8 mouse cellular contexts compared by ENCODE assay signal in the genomic region with DNA sequence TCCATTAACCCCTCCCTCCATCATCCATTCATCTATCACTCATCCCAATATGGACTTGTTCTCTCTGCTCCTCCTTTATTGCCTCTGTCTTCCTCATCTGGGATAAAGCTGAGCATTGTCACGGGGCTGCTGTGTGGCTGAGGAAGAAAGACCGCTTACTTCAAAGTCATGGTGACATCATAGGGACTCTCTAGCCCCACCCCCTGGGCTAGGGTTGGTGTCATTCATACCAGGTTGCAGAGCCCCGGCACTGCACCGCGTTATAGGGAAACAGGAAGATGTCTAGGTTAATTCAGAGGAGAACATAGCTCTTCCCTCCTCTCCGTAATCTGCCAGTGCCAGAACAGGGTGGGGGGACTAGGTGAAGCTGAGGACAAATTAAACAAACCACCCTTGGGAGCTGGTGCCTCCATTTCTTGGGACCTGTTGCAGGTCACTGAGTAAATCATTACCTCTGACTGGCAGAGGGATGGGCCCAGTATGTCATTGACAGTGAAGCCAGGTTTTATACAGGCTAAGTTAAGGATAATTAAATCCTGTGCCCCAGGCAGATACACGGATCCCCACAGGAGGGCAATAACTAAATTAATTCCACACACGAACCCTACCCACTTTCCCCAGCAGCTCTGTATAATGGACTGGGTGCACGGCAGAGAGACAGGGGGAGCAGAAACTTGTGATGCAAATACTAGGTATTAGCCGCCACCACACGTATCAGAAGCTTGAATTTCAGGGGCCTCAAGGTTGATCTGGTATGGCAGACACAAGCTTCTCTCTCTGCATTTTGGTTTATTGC. TPM values are rescaled to one million over a fixed set of nuclear protein-coding genes. Genes with fewer than 3 reads are reported as not detected.
A peak's percentile ranks its signal among the peaks of the same experiment; 100 is the strongest.
DNase-seq lines count a peak whose midpoint lies in the region; ATAC-seq and TF ChIP-seq lines count a peak whose summit lies in the region.

No protein-coding gene starts in this region.

- no peaks in the 10 kb centered on the region for H3K27me3 ChIP-seq in forebrain, postnatal 0 days (ENCODE audit: insufficient read depth, low read length)
- no peaks in the 10 kb centered on the region for H3K27me3 ChIP-seq in midbrain, embryonic 14.5 days (ENCODE audit: control insufficient read depth, insufficient read depth, low read length)

- H3K4me1 ChIP-seq in forebrain, postnatal 0 days (ENCODE audit: insufficient read depth) = peaks cover 39% of the 10 kb centered on the region
- H3K4me1 ChIP-seq in midbrain, embryonic 14.5 days (ENCODE audit: control insufficient read depth, insufficient read depth, low read length) = peaks cover 48% of the 10 kb centered on the region

- ATAC-seq in CD4-positive, CD25-positive, alpha-beta regulatory T cell, adult 4 months = peak; percentile 83
- ATAC-seq in forebrain, postnatal 0 days = peak; percentile 6; the same call in 1 of the 2 replicates
- peak; percentile 46 for ATAC-seq in midbrain, embryonic 14.5 days (ENCODE audit: low FRiP score, low TSS enrichment)

- WGBS in forebrain, postnatal 0 days = 13% methylated on average over 11 of the region's 11 CpGs
- WGBS in midbrain, embryonic 14.5 days = 7% methylated on average over 11 of the region's 11 CpGs

- no peaks in the 10 kb centered on the region for H3K9me3 ChIP-seq in forebrain, postnatal 0 days (ENCODE audit: low read length)
- H3K9me3 ChIP-seq in midbrain, embryonic 14.5 days (ENCODE audit: control insufficient read depth, low read length) = no peaks in the 10 kb centered on the region

- peak overlapping the region; percentile 6; the same call in 1 of the 2 replicates for H3K4me2 ChIP-seq in forebrain, postnatal 0 days (ENCODE audit: low read depth)
- H3K4me2 ChIP-seq in midbrain, embryonic 14.5 days (ENCODE audit: low read length) = peak overlapping the region; percentile 32; the same call in 1 of the 2 replicates

- peak overlapping the region; percentile 92 for H3K27ac ChIP-seq in forebrain, postnatal 0 days (ENCODE audit: low read depth, low read length)
- peak overlapping the region; percentile 96 for H3K27ac ChIP-seq in midbrain, embryonic 14.5 days (replicated peaks; ENCODE audit: low read depth, low read length)

- no peak overlapping the region for H3K4me3 ChIP-seq in forebrain, postnatal 0 days (ENCODE audit: low read depth, low read length)
- no peak overlapping the region for H3K4me3 ChIP-seq in midbrain, embryonic 14.5 days (replicated peaks; ENCODE audit: low read depth, low read length)

- peak; percentile 61 for DNase-seq in 416B (ENCODE audit: low read depth)
- DNase-seq in forebrain, postnatal 0 days = peak; percentile 47
- peak; percentile 42 for DNase-seq in kidney, postnatal 10 days
- peak; percentile 79 for DNase-seq in midbrain, embryonic 14.5 days
- DNase-seq in spleen, adult 12 weeks (ENCODE audit: low spot score) = no peak
- DNase-seq in yolk sac, embryonic 10.5 days (ENCODE audit: low spot score) = no peak
- DNase-seq in left cerebral cortex, adult 18-20 months (ENCODE audit: low spot score in 2 of 2) = no peak

- H3K36me3 ChIP-seq in forebrain, postnatal 0 days (ENCODE audit: insufficient read depth) = no peaks in the 10 kb centered on the region
- H3K36me3 ChIP-seq in midbrain, embryonic 14.5 days (ENCODE audit: control insufficient read depth, insufficient read depth, low read length) = no peaks in the 10 kb centered on the region

- no peak for TF ChIP-seq CTCF in forebrain, postnatal 0 days (IDR thresholded peaks at IDR 0.05; ENCODE audit: low read depth)

- H3K9ac ChIP-seq in forebrain, postnatal 0 days = peak overlapping the region; percentile 22; the same call in 1 of the 2 replicates
- H3K9ac ChIP-seq in midbrain, embryonic 14.5 days (replicated peaks; ENCODE audit: low read length) = 0 out of 2 replicates have a peak overlapping the region, but pooled peaks have one; percentile 30

RNA-seq across cellular contexts. Expression of a gene that starts 57.5 kb away (rescaled TPM):
- 10 to 100 TPM; 15.5 to 22.4 TPM for polyA plus RNA-seq in CD4-positive, CD25-positive, alpha-beta regulatory T cell, adult 4 months (2017; shearing (Covaris generic))
- total RNA-seq in forebrain, postnatal 0 days (2014; rRNA removed) = 62.3 and 88.6 TPM in 2 replicates
- polyA plus RNA-seq in forebrain, postnatal 0 days (2015; fragmentation: Nextera tagmentation; extraction: Ambion mirVana) = 6.8 and 8.4 TPM in 2 replicates
- polyA plus RNA-seq in midbrain, embryonic 14.5 days (2014; fragmentation: Nextera tagmentation; extraction: Ambion mirVana) = 7.8 and 9.8 TPM in 2 replicates
- 10 to 100 TPM; 74.0 to 77.6 TPM for total RNA-seq in left cerebral cortex, adult 18-20 months (2021)

Comparison
In these comparisons a context has a peak if more than half of its experiments do, and no peak if none do; other contexts are left out.
1. DNase-seq: peak in 416B (single experiment), forebrain, postnatal 0 days (single experiment), kidney, postnatal 10 days (single experiment) and midbrain, embryonic 14.5 days (single experiment); none in spleen, adult 12 weeks (single experiment), yolk sac, embryonic 10.5 days (single experiment) and left cerebral cortex, adult 18-20 months (0 of 2).
2. ATAC-seq: peak in every context shown above with its lines; median percentile 83 in CD4-positive, CD25-positive, alpha-beta regulatory T cell, adult 4 months; 46 in midbrain, embryonic 14.5 days; 6 in forebrain, postnatal 0 days.